Mouse (Mus musculus) E14TG2a.4 (cell line): Measurements from ENCODE around the gene Bri3.

ENCODE experiments used
- CTCF ChIP-seq: conservative IDR thresholded peaks from 2 replicates; pipeline ENCODE4 v1.5.1; 2014; ENCODE audit warnings: low read length
- NANOG ChIP-seq: IDR thresholded peaks from 2 replicates; pipeline ENCODE4 v1.6.1; 2014; ENCODE audit warnings: borderline replicate concordance, low read length, mixed read lengths
- POU5F1 ChIP-seq: IDR thresholded peaks from 2 replicates; pipeline ENCODE4 v1.6.1; 2014; ENCODE audit warnings: low read length, borderline replicate concordance

DNA sequence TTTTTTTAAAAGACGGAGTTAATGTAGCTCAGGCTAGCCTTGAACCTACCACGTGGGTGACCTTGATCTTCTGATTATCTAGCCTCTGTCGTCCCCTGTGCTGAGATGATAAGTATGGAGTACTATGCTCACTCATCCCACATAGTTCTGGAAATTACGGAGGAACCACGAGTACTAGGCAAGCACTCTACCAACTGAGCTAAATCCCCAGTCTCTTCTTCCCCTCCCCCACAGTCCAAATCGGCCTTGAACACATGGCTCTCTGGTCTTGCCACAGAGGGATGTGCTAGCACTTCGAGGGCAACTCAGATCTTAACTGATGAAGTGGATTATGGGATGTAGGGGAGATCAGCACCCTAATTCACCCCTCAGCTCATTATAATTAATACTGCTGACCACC, 26.2 kb upstream of the Bri3 start:
- no peak for TF ChIP-seq CTCF
- no peak for TF ChIP-seq POU5F1
- no peak for TF ChIP-seq NANOG
